Mouse (Mus musculus): ENCODE data around the gene Gldn.

Gene Gldn

DNA sequence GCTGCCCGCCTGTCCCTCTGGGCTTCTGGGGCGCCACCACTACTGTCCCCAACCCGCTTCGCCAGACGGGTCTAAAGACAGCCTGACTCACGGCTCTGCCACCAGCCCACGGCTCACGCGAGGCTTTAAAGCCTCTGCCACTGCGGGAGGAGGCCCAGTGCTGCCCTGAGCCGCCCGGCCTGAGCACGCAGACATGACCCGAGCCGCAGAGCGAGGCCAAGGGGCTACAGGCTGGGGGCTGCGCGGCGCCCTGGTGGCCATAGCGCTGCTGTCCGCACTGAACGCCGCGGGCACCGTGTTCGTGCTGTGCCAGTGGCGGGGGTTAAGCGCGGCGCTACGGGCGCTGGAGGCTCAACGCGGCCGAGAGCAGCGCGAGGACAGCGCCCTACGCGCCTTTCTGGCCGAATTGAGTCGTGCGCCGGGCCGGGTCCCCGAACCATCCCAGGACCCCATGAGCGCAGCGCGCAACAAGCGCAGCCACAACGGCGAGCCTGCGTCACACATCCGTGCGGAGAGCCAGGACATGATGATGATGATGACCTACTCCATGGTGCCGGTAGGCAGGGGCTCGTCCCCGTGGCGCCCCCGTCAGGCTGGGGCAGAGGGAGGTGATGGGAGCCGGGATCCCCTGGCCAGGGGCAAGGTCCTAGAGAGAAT is at the start of gene Gldn:
Gene Gldn (plus strand): TSS at position 156 of the 657 bp plus-strand sequence.
- DNase-seq (ENCODE audit: low spot score in 2 of 2): peak in 1 of 2 experiments; percentile 24

DNA sequence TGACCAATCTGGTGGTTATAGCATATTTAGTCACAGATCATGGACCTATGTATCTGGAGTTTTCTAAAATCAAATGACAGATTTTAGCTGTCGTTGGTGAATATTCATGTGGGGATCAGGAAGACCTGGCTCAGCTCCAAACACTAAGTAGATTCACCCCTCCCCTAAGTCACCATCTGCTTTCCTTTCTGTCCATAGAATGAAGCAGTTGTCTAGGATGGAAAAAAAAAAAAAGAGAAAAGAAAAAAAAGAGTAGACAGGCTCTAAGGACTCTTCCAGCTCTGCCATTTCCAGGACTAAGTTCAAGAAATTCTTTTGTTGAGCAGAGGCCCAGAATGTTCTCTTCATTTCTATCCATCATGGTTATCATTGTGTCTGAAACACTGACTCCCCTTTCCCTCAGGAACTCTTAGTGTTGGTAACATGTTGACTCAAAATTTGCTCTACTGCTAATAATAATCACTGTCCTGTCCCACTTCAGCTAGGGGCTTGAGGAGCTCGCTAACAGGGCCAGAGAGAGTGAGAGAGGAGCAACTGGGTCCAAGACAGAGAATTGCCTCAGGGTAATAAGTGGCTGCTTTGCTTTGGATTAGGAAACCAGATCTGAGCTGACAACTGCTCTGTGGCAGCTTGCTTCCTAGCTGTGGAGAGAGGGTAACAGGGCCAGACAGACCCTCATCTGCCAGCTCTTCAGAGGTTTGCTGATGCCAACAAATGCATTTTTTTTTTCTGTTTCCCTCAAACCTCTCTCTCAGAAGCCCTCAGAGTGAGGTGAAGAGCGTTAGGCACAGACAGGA is 41.2 kb upstream of the Gldn start:
- peak in 1 of 2 experiments; percentile 32 for DNase-seq (ENCODE audit: low spot score in 2 of 2)

DNA sequence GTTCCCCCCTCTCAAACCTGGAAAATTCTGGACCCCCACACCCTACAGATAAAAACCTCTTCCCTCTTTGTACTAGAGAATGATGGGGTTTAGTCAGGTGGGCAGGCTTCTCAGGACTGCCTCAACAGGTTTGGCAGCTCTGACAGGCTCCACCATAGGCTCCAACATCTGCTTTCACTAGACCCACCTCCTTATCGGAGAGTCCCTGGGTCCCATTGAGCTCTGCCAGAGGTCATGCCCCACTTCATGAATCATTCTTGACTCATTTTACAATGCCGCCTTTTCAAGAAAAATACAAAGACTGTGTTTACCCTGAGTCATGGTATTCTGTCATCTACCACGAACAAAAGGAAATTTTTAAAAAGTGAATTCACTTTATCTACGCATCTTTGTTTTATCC is 21.5 kb upstream of the Gldn start:
- no peak for DNase-seq (ENCODE audit: low spot score in 2 of 2)

- no peak for DNase-seq (ENCODE audit: low spot score in 2 of 2)
Measured at GRCm38 (mm10) chr9:54268010-54268409, 18.3 kb upstream of the Gldn start, which contains the start of gene Cyp19a1. Gene Cyp19a1 (minus strand): TSS chr9:54268110.

- no peak for DNase-seq (ENCODE audit: low spot score in 2 of 2)
Measured at GRCm38 (mm10) chr9:54269987-54270386, 16.3 kb upstream of the Gldn start.

DNA sequence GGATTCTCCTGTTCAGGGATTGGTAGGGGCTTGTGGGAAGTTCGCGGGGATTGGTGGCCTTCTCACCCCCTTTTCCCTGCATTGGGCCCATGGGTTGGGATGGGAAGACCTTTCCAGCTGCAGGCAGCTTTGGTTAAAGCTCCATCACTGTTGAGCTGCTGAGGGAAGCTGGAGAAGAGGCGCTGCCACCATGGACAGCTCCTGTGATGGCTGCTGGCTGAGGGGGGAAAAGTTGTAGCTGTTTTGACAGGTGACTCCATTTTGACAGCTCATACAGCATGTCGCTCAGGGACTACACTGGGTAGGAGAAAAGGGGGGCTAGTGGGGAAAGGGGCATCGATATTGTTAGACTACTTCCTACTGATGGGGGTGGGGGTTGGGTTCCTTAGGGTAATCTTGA is 15.4 kb upstream of the Gldn start:
- DNase-seq (ENCODE audit: low spot score in 2 of 2): no peak

GRCm38 (mm10) chr9:54275283-54275682 is 11.0 kb upstream of the Gldn start:
- DNase-seq (ENCODE audit: low spot score in 2 of 2): no peak

- no peak for DNase-seq (ENCODE audit: low spot score in 2 of 2)
Measured at GRCm38 (mm10) chr9:54279046-54279589, 7.2 kb upstream of the Gldn start.

- DNase-seq (ENCODE audit: low spot score in 2 of 2): no peak
Measured at GRCm38 (mm10) chr9:54287804-54288203, 1.5 kb downstream of the Gldn start.

GRCm38 (mm10) chr9:54299389-54299788 is 13.1 kb downstream of the Gldn start:
- no peak for DNase-seq (ENCODE audit: low spot score in 2 of 2)

DNA sequence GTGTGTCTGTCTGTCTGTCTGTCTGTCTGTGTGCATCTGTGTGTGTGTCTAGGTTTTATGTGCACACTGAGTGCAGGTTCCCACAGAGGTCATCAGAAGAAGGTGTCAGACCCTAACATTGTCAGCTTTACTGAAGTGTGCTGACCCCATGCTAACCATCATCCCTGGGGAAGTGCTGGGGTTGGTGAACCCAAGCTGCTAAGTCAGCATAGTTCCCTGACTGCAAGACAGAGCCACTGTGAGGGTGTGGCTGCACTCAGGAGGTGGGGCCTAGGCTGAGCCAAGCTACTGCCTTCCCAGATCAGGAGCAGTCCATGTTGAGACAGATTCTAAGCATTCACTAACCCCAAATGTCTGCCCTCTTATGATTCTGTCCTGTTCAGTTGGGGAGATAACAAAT is 13.5 kb downstream of the Gldn start:
- no peak for DNase-seq (ENCODE audit: low spot score in 2 of 2)

DNA sequence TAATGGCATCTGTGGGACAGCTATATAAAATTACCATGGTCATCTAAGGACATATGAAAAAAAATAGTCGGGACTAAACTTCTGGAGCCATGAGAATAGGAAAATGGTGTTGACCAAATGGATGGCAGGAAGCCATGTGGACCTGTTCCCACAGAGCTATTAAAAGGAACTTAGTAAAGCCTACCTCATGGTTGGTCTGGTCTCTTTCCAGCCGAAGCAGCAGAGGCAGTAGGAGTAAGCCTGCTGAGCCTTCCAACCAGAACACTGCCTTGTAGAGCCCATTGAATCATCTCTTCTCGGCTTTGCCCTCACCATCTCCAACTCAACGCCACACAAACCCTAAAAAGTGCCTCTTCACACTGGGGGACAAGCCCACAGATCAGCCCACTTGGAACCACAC is 15.0 kb downstream of the Gldn start:
- DNase-seq (ENCODE audit: low spot score in 2 of 2): peak; percentile 34 to 37

DNA sequence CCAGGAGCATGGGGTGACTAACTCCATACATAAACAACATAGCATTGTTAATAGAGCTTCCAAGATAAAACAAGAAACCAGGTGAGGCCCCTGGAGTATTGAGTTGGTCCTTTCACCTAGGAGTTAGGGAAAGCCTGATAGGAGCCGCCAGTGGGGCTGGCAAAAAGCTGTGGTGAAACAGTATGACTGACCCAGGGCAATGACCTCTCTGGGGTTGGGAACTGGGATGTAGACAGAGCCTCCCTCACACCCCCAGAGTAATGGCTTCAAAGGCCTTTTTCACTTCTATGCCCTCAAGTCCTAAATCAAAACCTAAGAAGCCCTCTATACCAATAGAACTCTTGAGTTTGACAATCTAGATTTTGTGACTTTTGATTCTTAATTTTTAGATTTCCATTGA is 21.9 kb downstream of the Gldn start:
- DNase-seq (ENCODE audit: low spot score in 2 of 2): no peak

GRCm38 (mm10) chr9:54308751-54309358 is 22.6 kb downstream of the Gldn start:
- no peak for DNase-seq (ENCODE audit: low spot score in 2 of 2)

DNA sequence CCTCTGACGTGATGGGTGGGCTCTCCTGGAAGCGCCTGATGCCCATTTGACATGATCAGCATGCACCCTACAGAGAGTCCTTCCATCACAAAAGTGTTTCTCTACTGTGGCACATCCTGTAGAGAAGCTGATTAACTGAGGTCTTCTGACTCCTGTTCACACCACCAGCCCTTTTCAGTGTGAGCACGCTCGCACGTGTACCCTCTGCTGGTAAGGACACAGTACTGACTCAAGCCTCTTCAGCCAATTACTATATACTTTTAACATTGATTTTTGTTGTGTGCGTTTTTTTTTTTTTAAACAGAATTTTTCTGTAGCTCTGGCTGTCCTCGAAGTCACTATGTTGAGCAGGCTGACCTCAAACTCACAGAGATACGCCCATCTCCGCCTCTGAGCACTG is 30.1 kb downstream of the Gldn start:
- no peak for DNase-seq (ENCODE audit: low spot score in 2 of 2)

DNA sequence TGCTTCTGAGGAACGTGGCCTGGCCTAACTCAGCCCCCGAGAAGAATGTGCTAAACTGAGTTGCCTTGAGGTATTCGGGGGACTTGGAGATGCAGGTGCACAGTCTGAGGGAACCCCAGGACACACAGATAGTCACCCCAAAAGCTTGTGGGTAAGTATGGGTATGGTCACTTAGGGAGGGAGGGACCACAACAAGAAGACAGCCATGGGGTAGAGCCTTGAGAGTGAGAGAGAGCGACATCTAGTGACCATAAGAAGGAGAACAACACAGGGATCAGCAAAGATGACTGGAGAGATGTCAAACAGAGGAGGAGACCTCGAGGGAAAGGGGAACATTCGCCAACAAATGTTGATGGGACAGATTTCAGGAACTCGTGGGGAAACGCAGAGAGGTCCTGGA is 37.2 kb downstream of the Gldn start:
- no peak for DNase-seq (ENCODE audit: low spot score in 2 of 2)

GRCm38 (mm10) chr9:54329201-54329600 is 42.9 kb downstream of the Gldn start:
- no peak for DNase-seq (ENCODE audit: low spot score in 2 of 2)

DNA sequence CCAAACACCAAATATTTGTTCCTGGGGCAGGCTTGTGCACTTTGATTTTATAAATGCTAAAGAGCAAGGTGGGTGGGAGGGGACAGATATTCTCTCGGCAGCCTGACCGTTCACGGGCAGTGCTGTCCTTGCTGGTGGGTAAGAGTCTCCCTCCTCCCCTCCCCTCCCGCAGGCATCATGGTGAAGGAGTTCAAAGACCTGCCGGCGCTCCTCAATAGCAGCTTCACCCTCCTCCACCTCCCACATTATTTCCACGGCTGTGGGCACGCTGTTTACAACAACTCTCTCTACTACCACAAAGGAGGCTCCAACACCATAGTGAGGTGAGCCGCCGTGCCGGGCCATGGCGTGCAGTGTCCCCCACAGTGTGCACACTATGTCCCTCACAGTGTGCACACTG is 49.3 kb downstream of the Gldn start:
- DNase-seq (ENCODE audit: low spot score in 2 of 2): no peak

DNA sequence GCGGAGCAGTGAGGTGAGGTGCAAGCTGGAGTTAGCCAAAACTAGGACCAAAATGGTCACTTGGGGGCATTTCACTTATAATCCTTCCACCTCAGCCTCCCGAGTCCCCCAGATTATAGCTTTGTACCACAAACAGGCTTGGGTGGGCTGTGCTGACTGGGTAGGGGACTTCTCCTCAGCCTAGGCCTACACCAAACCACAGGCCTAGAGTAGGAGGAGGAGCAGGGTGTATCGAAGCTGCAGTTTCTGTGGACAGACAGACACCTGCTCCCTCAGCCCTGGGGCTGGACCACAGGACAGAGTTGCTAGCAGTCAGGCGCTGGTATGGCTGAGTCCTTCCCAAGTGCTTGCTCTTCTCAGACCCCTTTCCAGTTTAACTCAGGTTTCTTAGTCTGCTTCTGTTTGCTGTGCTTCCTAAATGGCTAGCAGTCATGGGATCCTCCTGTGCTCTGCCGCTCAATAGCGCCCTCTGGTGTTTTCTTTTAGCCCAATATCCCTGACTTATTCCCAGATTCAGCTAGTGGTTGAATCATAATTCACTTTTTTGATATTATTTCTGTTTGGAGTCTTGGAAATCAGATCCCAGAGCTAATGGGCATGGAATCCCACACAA is 50.4 kb downstream of the Gldn start:
- peak; percentile 76 to 82 for DNase-seq (ENCODE audit: low spot score in 2 of 2)

- DNase-seq (ENCODE audit: low spot score in 2 of 2): no peak
Measured at GRCm38 (mm10) chr9:54342026-54342425, 55.7 kb downstream of the Gldn start.

DNA sequence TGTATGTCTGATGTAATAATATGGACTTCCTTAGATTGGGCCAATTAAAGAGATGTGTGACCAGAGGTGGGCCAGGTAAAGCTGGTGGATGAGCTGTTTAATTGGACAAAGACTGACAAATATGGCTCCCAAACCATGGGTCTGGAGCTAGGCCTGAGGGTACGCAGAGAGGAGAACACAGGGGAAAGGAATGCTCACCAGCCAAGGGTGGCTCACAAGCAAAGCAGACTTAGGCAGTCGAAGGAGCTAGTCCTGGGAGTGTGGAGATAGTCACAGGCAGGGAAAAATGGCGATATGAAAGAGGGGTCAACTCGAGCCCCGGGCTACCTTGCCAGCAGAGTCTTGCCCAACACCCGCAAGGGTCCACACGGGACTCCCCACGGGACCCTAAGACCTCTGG is 70.5 kb downstream of the Gldn start:
- DNase-seq (ENCODE audit: low spot score in 2 of 2): no peak

Measured in right cerebral cortex, postnatal 10 days (tissue).